ENCODE assay signal across 14 mouse cellular contexts in genomic region chr4:91372844-91373243, GRCm38 (mm10). TPM values are rescaled to one million over a fixed set of nuclear protein-coding genes. Genes with fewer than 3 reads are reported as not detected.
DNase-seq lines count a peak whose midpoint lies in the region; ATAC-seq and TF ChIP-seq lines count a peak whose summit lies in the region.
"Had no signal": no experiment of that assay in that cellular context is flagged by ENCODE, and none has a peak within 500 bp of the region (broad histone marks: within the 10 kb centered on the region; RNA-seq: fewer than 3 reads in every experiment).

No protein-coding gene starts in this region.

- 3% methylated on average over 13 of the region's 13 CpGs for WGBS in embryonic facial prominence, embryonic 10.5 days
- WGBS in forebrain, embryonic 14.5 days, result 5% methylated on average over 13 of the region's 13 CpGs
- WGBS in hindbrain, postnatal 0 days, result 13% methylated on average over 13 of the region's 13 CpGs
- 3% methylated on average over 13 of the region's 13 CpGs for WGBS in neural tube, embryonic 14.5 days

- H3K36me3 ChIP-seq in embryonic facial prominence, embryonic 10.5 days (replicated peaks), result no peaks in the 10 kb centered on the region
- H3K36me3 ChIP-seq in forebrain, embryonic 14.5 days (ENCODE audit: control insufficient read depth, insufficient read depth, low read length), result peaks cover 4% of the 10 kb centered on the region; the same call in 1 of the 2 replicates
- H3K36me3 ChIP-seq in hindbrain, postnatal 0 days (ENCODE audit: insufficient read depth, low read length), result no peaks in the 10 kb centered on the region
- no peaks in the 10 kb centered on the region for H3K36me3 ChIP-seq in neural tube, embryonic 14.5 days (ENCODE audit: control insufficient read depth, insufficient read depth, low read length)
- H3K36me3 ChIP-seq: heart, embryonic 12.5 days; kidney, embryonic 15.5 days; limb, embryonic 15.5 days; lung, embryonic 15.5 days had no signal

- H3K9ac ChIP-seq in forebrain, embryonic 14.5 days (ENCODE audit: low read length), result peak overlapping the region; percentile 82; the same call in 1 of the 2 replicates
- H3K9ac ChIP-seq in hindbrain, postnatal 0 days (replicated peaks; ENCODE audit: low read length), result 0 out of 2 replicates have a peak overlapping the region, but pooled peaks have one; percentile 9
- H3K9ac ChIP-seq in neural tube, embryonic 14.5 days (replicated peaks; ENCODE audit: low read depth, low read length), result peak overlapping the region; percentile 86
- H3K9ac ChIP-seq: heart, embryonic 12.5 days; limb, embryonic 15.5 days; lung, embryonic 15.5 days had no signal

- no peak for ATAC-seq in forebrain, embryonic 14.5 days
- ATAC-seq in hindbrain, postnatal 0 days, result no peak
- ATAC-seq in neural tube, embryonic 14.5 days (ENCODE audit: low read depth), result no peak
- ATAC-seq in erythroblast, adult 5-6 weeks (replicated peaks; ENCODE audit: low FRiP score, poor library complexity, severe bottlenecking), result no peak

- no peaks in the 10 kb centered on the region for H3K9me3 ChIP-seq in embryonic facial prominence, embryonic 10.5 days
- H3K9me3 ChIP-seq in forebrain, embryonic 14.5 days (replicated peaks; ENCODE audit: control insufficient read depth, low read length), result no peaks in the 10 kb centered on the region
- no peaks in the 10 kb centered on the region for H3K9me3 ChIP-seq in hindbrain, postnatal 0 days (ENCODE audit: low read length)
- H3K9me3 ChIP-seq in neural tube, embryonic 14.5 days (ENCODE audit: control insufficient read depth, low read length), result no peaks in the 10 kb centered on the region
- H3K9me3 ChIP-seq: heart, embryonic 12.5 days; kidney, embryonic 15.5 days; limb, embryonic 15.5 days; lung, embryonic 15.5 days had no signal

- no peak for DNase-seq in embryonic facial prominence, embryonic 10.5 days (ENCODE audit: low spot score)
- DNase-seq in forebrain, embryonic 14.5 days (ENCODE audit: low spot score), result no peak
- peak; percentile 45 for DNase-seq in hindbrain, postnatal 0 days (ENCODE audit: low spot score)
- no peak for DNase-seq in urinary bladder, adult 18-20 months (ENCODE audit: low spot score in 2 of 2)
- DNase-seq in kidney, postnatal 4 days, result no peak
- DNase-seq: right cerebral cortex, postnatal 4 days; thymus, postnatal 14 days had no signal

- H3K4me2 ChIP-seq in forebrain, embryonic 14.5 days (ENCODE audit: low read length), result peak overlapping the region; percentile 97
- peak overlapping the region; percentile 85 for H3K4me2 ChIP-seq in hindbrain, postnatal 0 days (ENCODE audit: low read depth, low read length)
- peak overlapping the region; percentile 89 for H3K4me2 ChIP-seq in neural tube, embryonic 14.5 days (ENCODE audit: low read depth, low read length)

- H3K27me3 ChIP-seq in embryonic facial prominence, embryonic 10.5 days (replicated peaks; ENCODE audit: low read depth, poor library complexity, severe bottlenecking), result peaks cover 69% of the 10 kb centered on the region
- H3K27me3 ChIP-seq in forebrain, embryonic 14.5 days (replicated peaks; ENCODE audit: control insufficient read depth, insufficient read depth, low read length), result 0 out of 2 replicates have a peak, but pooled peaks cover 3% of the 10 kb centered on the region
- H3K27me3 ChIP-seq in hindbrain, postnatal 0 days (ENCODE audit: insufficient read depth, low read length), result no peaks in the 10 kb centered on the region
- H3K27me3 ChIP-seq in neural tube, embryonic 14.5 days (ENCODE audit: control insufficient read depth, insufficient read depth, low read length), result no peaks in the 10 kb centered on the region
- H3K27me3 ChIP-seq: CH12.LX had no signal

- H3K4me1 ChIP-seq in embryonic facial prominence, embryonic 10.5 days, result peaks cover 41% of the 10 kb centered on the region
- H3K4me1 ChIP-seq in forebrain, embryonic 14.5 days (ENCODE audit: control insufficient read depth, insufficient read depth, low read length), result peaks cover 30% of the 10 kb centered on the region
- H3K4me1 ChIP-seq in hindbrain, postnatal 0 days (ENCODE audit: insufficient read depth, low read length), result no peaks in the 10 kb centered on the region
- H3K4me1 ChIP-seq in neural tube, embryonic 14.5 days (ENCODE audit: control insufficient read depth, insufficient read depth, low read length), result peaks cover 4% of the 10 kb centered on the region; the same call in 1 of the 2 replicates

- H3K4me3 ChIP-seq in embryonic facial prominence, embryonic 10.5 days, result 0 out of 2 replicates have a peak overlapping the region, but pooled peaks have one; percentile 17
- H3K4me3 ChIP-seq in forebrain, embryonic 14.5 days (ENCODE audit: low read depth, low read length), result peak overlapping the region; percentile 77
- peak overlapping the region; percentile 84 for H3K4me3 ChIP-seq in hindbrain, postnatal 0 days (ENCODE audit: low read length)
- peak overlapping the region; percentile 83 for H3K4me3 ChIP-seq in neural tube, embryonic 14.5 days (ENCODE audit: low read depth, low read length)

- TF ChIP-seq CTCF in hindbrain, postnatal 0 days (IDR thresholded peaks at IDR 0.05; ENCODE audit: low read depth), result no peak

- H3K27ac ChIP-seq in embryonic facial prominence, embryonic 10.5 days (replicated peaks), result no peak overlapping the region
- no peak overlapping the region for H3K27ac ChIP-seq in forebrain, embryonic 14.5 days (ENCODE audit: low read depth, low read length)
- H3K27ac ChIP-seq in hindbrain, postnatal 0 days, result peak overlapping the region; percentile 89
- peak overlapping the region; percentile 82; the same call in 1 of the 2 replicates for H3K27ac ChIP-seq in neural tube, embryonic 14.5 days (ENCODE audit: low read depth, low read length)
- H3K27ac ChIP-seq: kidney, embryonic 15.5 days; limb, embryonic 15.5 days; lung, embryonic 15.5 days had no signal

RNA-seq across cellular contexts. Expression of gene Elavl2, which starts 27.7 kb away (rescaled TPM):
- 16.9 and 22.3 TPM in 2 replicates for polyA plus RNA-seq in embryonic facial prominence, embryonic 10.5 days (2016; fragmentation: Nextera tagmentation; extraction: Ambion mirVana)
- 134 and 140 TPM in 2 replicates for polyA plus RNA-seq in forebrain, embryonic 14.5 days (2014; fragmentation: Nextera tagmentation; extraction: Ambion mirVana)
- 72.0 and 93.5 TPM in 2 replicates for total RNA-seq in hindbrain, postnatal 0 days (2014; rRNA removed)
- polyA plus RNA-seq in hindbrain, postnatal 0 days (2015; fragmentation: Nextera tagmentation; extraction: Ambion mirVana), result 97.0 and 100 TPM in 2 replicates
- polyA plus RNA-seq in neural tube, embryonic 14.5 days (2014; fragmentation: Nextera tagmentation; extraction: Ambion mirVana), result 172 and 215 TPM in 2 replicates
- total RNA-seq in erythroblast, adult 5-6 weeks (2015; ENCODE audit: low replicate concordance), result not detected in 2 replicates
- not detected in 2 replicates for total RNA-seq in erythroblast, adult 5-6 weeks (2017; ENCODE audit: low replicate concordance)
- total RNA-seq: CH12.LX had no signal

Comparison
In these comparisons a context has a peak if more than half of its experiments do, and no peak if none do; other contexts are left out.
1. H3K27ac ChIP-seq: peak in hindbrain, postnatal 0 days (single experiment) and neural tube, embryonic 14.5 days (single experiment); none in embryonic facial prominence, embryonic 10.5 days (single experiment) and forebrain, embryonic 14.5 days (single experiment).
2. H3K4me3 ChIP-seq: peak in every context shown above with its lines; median percentile 84 in hindbrain, postnatal 0 days; 83 in neural tube, embryonic 14.5 days; 77 in forebrain, embryonic 14.5 days; 17 in embryonic facial prominence, embryonic 10.5 days.
3. H3K9ac ChIP-seq: peak in every context shown above with its lines; median percentile 86 in neural tube, embryonic 14.5 days; 82 in forebrain, embryonic 14.5 days; 9 in hindbrain, postnatal 0 days.
4. Peak in every context shown above with its lines, with median percentiles within 50 percentile points of each other: H3K4me2 ChIP-seq.